Mouse (Mus musculus) central nervous system, embryonic 11.5 days (tissue): ENCODE data around the gene Gucy2f. TPM values are rescaled to one million over a fixed set of nuclear protein-coding genes. Genes with fewer than 3 reads are reported as not detected.

Experiments
- polyA plus RNA-seq: library from polyadenylated mRNA; depleted of rRNA; stranded (reverse); fragments of >200 nt; gene quantifications from 2 replicates; pipeline ENCODE4 v1.2.3, GENCODE M21; 2012; rRNA removed

The Gucy2f gene
- polyA plus RNA-seq: 0.02 and 0.09 TPM in 2 replicates

GRCm38 (mm10) chrX:142196831-142197230, at the start of gene Gucy2f:
TSS of gene Gucy2f (minus strand) at chrX:142196931.

GRCm38 (mm10) chrX:142226542-142226941, 29.8 kb upstream of the Gucy2f start, which contains the start of gene Nxt2:
TSS of gene Nxt2 (plus strand) at chrX:142226770.

Other genes with a start within 250 kb of the Gucy2f start
- gene Nxt2, start 29.8 kb upstream of the Gucy2f start, polyA plus RNA-seq: 3.7 and 6.3 TPM in 2 replicates
- 9.7 and 25.7 TPM in 2 replicates for gene Kcne1l, start 109.4 kb upstream of the Gucy2f start, polyA plus RNA-seq
- gene Acsl4, start 193.6 kb upstream of the Gucy2f start, polyA plus RNA-seq: 9.7 and 12.5 TPM in 2 replicates